8 mouse cellular contexts compared by ENCODE assay signal in the genomic region with DNA sequence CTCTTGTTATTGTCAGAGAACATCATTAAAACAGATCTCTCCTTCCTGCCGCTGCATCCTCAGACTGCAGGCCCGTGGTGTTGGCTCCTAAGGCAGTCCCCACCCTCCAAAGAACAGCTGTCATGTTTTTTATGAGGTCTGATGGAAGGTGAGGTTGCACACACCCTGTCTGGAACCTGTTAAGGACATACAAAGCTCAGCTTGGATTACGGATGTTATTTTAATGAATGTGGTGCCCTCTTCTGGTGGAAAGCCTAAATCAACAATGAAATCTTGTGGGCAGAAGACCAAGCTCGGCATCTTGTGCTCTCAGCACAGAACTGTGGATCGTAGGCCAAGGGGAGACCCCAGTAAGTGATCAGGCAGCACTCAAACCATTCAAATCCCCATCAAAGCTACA.
DNase-seq lines count a peak whose midpoint lies in the region; ATAC-seq lines count a peak whose summit lies in the region.

No protein-coding gene starts in this region.

- H3K27ac ChIP-seq in embryonic facial prominence, embryonic 15.5 days (replicated peaks): no peak overlapping the region
- 0 out of 2 replicates have a peak overlapping the region, but pooled peaks have one; percentile 50 for H3K27ac ChIP-seq in hindbrain, embryonic 15.5 days (replicated peaks)
- H3K27ac ChIP-seq in midbrain, embryonic 11.5 days (ENCODE audit: low read depth, low read length): no peak overlapping the region

- H3K4me3 ChIP-seq in embryonic facial prominence, embryonic 15.5 days (replicated peaks): no peak overlapping the region
- no peak overlapping the region for H3K4me3 ChIP-seq in hindbrain, embryonic 15.5 days
- H3K4me3 ChIP-seq in midbrain, embryonic 11.5 days (ENCODE audit: low read depth, low read length): no peak overlapping the region

- H3K9ac ChIP-seq in embryonic facial prominence, embryonic 15.5 days: no peak overlapping the region
- H3K9ac ChIP-seq in hindbrain, embryonic 15.5 days: no peak overlapping the region
- H3K9ac ChIP-seq in midbrain, embryonic 11.5 days (ENCODE audit: low read length): no peak overlapping the region

- H3K4me2 ChIP-seq in embryonic facial prominence, embryonic 15.5 days (replicated peaks): no peak overlapping the region; the same call in 1 of the 2 replicates
- peak overlapping the region; percentile 33; the same call in 1 of the 2 replicates for H3K4me2 ChIP-seq in hindbrain, embryonic 15.5 days
- no peak overlapping the region for H3K4me2 ChIP-seq in midbrain, embryonic 11.5 days

- peak; percentile 50 for DNase-seq in adrenal gland, adult 2 months
- no peak for DNase-seq in adrenal gland, postnatal 4 days (ENCODE audit: low spot score in 2 of 2)
- DNase-seq in brain, adult 2 months (ENCODE audit: low read depth, low spot score): peak; percentile 85
- DNase-seq in layer of hippocampus, postnatal 14 days (ENCODE audit: low spot score in 2 of 2): peak; percentile 76 to 86
- DNase-seq in midbrain, embryonic 11.5 days (ENCODE audit: low spot score, missing footprints): peak; percentile 93
- peak; percentile 68 for DNase-seq in telencephalon, adult 2 months (ENCODE audit: low read depth, low spot score)

- WGBS in embryonic facial prominence, embryonic 15.5 days: 8% methylated on average over 5 of the region's 5 CpGs
- 23% methylated on average over 5 of the region's 5 CpGs for WGBS in hindbrain, embryonic 15.5 days
- WGBS in midbrain, embryonic 11.5 days: 59% methylated on average over 5 of the region's 5 CpGs

- H3K4me1 ChIP-seq in embryonic facial prominence, embryonic 15.5 days: peaks cover 5% of the 10 kb centered on the region
- H3K4me1 ChIP-seq in hindbrain, embryonic 15.5 days (replicated peaks): peaks cover 8% of the 10 kb centered on the region; the same call in 1 of the 2 replicates
- no peaks in the 10 kb centered on the region for H3K4me1 ChIP-seq in midbrain, embryonic 11.5 days (ENCODE audit: control insufficient read depth, insufficient read depth, low read length)

- H3K36me3 ChIP-seq in embryonic facial prominence, embryonic 15.5 days: no peaks in the 10 kb centered on the region
- H3K36me3 ChIP-seq in hindbrain, embryonic 15.5 days: no peaks in the 10 kb centered on the region
- no peaks in the 10 kb centered on the region for H3K36me3 ChIP-seq in midbrain, embryonic 11.5 days (ENCODE audit: control insufficient read depth, insufficient read depth, low read length)

- no peaks in the 10 kb centered on the region for H3K27me3 ChIP-seq in embryonic facial prominence, embryonic 15.5 days
- 0 out of 2 replicates have a peak, but pooled peaks cover 3% of the 10 kb centered on the region for H3K27me3 ChIP-seq in hindbrain, embryonic 15.5 days
- H3K27me3 ChIP-seq in midbrain, embryonic 11.5 days (ENCODE audit: control insufficient read depth, insufficient read depth, low read length): no peaks in the 10 kb centered on the region

- no peaks in the 10 kb centered on the region for H3K9me3 ChIP-seq in embryonic facial prominence, embryonic 15.5 days (replicated peaks)
- H3K9me3 ChIP-seq in hindbrain, embryonic 15.5 days: no peaks in the 10 kb centered on the region
- H3K9me3 ChIP-seq in midbrain, embryonic 11.5 days (ENCODE audit: control insufficient read depth, low read length): no peaks in the 10 kb centered on the region

- ATAC-seq in embryonic facial prominence, embryonic 15.5 days (ENCODE audit: insufficient number of reproducible peaks, low FRiP score, low TSS enrichment, low read depth): peak; percentile 39; the same call in 1 of the 2 replicates
- ATAC-seq in hindbrain, embryonic 15.5 days (ENCODE audit: low FRiP score, low read depth): peak; percentile 83; the same call in 1 of the 2 replicates
- ATAC-seq in midbrain, embryonic 11.5 days (ENCODE audit: low FRiP score): peak; percentile 61; the same call in 1 of the 2 replicates

Comparison
In these comparisons a context has a peak if more than half of its experiments do, and no peak if none do; other contexts are left out.
1. DNase-seq: peak in adrenal gland, adult 2 months (single experiment), brain, adult 2 months (single experiment), layer of hippocampus, postnatal 14 days (2 of 2), midbrain, embryonic 11.5 days (single experiment) and telencephalon, adult 2 months (single experiment); none in adrenal gland, postnatal 4 days (0 of 2).
2. Peak in every context shown above with its lines, with median percentiles within 50 percentile points of each other: ATAC-seq.